Mouse (Mus musculus) monocyte, adult 2 months (primary cell): ENCODE results near the gene Nrg3.

Experiments
- DNase-seq, 2 experiments: peaks; one replicate each; pipeline ENCODE4 v3.0.0; 2022; ENCODE audit warnings: low spot score in 2 of 2, low read depth in 1 of 2

Nrg3 gene

DNA sequence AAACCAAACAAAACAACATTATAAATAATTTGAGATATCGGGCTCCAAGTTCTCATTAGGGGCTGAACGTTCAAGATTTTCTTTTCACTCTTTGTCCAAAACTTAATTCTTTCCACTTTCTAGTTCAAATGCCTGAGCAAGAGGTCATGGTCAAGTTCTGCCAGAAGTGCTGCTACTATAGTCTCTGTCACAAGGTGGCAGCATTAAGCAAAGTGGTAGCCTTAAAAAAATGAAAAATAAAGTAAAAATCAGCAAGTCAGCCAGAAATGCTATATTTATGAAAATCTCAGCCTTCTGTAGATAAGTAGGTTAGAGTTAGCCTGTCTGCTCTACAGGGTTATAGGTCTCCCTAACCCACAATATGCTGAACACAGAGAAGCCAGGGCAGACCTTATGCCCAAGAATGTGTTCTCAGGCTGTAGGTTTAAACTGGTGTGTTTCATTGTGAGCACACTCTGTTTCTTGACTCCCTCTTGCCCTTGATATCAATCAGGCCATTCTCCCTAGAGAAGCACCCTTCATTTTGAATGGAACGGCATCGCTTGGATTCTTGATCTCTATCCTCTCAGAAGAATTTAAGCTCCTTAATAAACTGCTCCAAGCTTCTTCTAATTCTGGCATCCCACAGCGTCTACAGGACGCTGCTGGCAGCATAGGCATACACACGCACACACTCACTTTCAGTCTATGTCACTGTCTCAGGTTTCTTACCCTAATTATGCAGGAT lies 480.9 kb downstream of the Nrg3 start:
- no peak for DNase-seq

DNA sequence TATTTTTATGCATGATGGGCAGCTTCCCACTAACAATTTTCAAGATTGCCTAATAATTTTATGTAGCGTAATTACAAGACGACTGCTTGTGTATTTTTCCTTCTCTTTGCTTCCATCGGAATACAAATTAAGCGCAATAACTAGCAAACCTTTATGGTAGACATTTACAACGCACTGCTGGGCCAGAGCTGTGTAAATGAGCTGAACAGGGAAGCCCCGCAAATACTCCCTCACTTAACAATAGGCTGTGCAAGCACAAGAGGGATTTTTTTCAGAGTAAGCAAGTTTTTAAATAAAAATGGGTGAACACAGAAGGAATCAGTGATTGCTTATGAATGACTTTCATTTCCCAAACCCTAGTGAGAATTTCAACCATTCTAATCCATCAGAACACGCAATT lies 513.5 kb downstream of the Nrg3 start:
- no peak for DNase-seq

DNA sequence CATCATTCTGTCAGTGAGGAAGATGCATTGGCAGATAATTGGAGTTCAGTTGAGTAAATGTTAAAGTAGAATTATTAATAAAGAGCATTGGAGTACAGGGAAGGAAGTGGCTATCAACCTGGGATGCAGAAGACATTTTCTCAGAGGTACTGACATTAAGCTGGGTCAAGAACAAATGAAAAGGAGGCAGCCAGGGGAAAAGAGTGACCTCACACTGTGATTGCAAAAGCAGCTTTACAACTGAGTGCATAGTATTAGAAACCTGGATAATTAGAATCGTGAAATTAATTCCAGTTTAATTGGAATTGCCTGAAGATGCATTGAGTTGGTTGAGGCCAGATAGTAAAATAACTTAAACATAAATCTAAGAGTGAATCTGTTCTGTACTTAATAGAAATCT lies 535.4 kb downstream of the Nrg3 start:
- DNase-seq, result no peak

DNA sequence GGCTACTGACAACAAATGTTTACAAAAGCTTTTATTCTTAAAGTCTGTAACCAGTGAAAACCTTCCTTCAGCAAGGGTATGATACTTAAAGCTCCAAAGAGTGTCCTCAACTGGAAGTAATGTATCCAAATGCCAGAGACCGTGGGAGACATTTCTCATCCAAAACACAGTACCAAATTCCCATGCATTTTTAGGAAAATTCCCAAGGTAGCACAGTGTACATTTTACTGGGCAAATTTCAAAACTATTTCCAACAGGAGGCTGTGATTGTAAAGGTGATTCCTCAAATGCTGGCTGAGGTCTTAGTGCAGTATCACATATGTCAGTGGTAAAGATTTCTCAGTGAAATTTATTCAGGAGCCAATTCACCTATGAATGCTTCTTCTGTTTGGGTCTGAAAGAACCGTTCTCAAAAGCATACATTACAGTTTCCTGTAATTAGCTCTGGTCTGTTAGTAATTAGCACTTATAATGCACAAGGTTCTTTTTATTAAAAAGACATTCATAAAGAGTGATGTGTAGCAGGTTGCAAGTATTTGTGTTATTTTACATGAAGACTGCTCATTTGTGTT lies 536.3 kb downstream of the Nrg3 start:
- no peak for DNase-seq

DNA sequence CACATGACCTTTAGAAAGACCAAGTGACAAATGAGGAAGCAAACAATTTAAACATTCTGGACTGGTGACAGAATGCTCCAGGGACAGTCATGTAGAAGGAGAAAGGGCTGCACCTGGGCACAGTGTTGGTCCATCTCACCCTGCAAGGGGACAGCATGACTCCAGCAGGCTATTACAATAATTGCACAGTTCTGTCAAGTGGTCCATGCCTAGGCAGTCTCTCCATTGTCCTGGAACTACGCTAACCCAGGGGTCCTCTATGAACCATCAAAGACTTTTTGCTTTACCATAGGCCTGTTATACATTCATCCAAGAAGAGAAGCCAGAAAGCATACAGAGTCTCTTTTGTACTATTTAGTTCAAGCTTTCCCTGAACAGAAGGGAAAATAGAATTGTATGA lies 549.2 kb downstream of the Nrg3 start:
- DNase-seq, result no peak

DNA sequence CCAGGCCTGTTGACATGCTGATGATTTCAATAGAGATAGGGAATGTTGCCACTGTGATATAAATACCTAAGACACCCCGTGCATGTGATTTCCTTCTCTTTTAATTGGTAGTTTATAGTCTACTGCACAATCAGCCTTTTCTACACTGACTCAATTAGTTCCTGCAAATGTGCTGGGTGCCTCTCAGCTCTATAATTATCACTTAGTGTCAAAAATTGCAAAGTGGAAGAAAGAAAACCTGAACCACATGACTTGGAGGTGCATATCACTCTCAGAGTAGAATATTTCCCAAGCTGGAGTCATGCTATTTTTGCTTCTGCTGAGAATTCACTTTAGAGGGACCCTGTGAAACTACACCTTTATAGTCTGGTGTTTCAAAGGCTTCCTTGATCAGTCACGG lies 552.1 kb downstream of the Nrg3 start:
- DNase-seq, result no peak

DNA sequence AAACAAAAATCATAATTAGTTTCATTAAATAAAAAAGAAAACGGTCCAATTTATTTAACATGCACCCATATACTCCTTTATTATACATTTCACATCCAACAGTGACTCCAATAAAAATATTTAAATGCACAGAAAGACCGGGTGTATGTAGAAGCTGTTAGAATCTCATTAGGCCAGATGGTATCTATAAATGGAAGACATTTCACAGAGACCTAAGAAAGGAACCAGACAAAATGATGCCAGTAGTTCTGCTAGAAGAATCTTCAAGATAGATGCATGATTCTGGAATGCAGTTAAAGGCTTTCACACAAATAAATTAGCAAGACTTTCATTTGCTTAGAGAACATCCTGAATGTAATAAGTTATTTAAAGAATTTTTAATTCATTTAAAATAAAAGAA lies 602.3 kb downstream of the Nrg3 start:
- no peak for DNase-seq

DNA sequence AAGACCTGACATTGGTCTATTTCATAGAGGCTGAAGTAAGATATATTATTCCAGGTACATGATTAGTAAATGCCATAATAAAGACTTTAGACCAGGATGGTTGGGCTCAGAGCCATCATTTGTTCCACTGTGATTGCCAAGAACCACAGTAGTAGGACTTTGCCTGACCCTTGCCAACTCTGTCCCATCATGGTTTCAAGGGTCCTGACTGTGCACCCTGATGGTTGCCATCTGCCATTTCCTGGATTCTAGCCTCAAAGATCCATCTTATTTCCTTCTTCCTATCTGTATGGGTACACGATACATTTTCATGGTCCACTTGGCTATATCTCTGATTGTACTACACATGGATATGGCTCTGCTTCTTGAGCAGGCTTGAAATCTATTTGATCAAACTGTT lies 625.3 kb downstream of the Nrg3 start:
- DNase-seq, result no peak

DNA sequence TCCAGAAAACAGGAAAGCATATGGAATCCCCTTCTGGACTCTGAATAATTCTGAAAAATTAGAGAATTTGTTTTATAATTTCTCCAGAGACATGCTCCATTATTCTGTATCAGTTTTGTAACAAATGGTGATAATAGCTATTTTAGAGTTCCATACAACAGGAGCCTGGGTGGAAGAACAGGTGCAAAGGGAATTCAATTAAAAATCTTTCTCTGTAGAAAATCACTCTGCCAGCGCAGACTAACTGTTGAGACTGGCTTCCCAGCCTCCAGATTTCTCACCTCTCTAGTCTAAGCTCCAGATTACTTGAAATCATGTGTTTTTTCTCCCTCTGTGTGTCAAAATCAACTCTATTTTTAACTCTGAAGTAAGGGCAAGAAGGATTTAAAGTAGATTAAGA lies 625.8 kb downstream of the Nrg3 start:
- no peak for DNase-seq

DNA sequence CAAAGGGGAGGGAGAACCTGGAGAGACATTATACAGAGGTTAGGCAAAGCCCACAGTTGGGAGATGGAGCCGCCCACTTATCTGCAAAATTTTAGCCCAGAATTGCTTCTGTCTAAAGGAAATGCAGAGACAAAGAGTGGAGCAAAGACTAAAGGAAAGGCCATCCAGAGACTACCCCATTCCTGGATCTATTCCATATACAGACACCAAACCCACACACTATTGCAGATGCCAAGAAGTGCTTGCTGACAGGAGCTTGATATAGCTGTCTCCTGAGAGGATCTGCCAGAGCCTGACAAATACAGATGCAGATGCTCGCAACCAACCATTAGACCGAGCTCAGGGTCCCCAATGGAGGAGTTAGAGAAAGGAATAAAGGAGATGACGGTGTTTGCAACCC lies 637.9 kb downstream of the Nrg3 start:
- DNase-seq, result no peak

DNA sequence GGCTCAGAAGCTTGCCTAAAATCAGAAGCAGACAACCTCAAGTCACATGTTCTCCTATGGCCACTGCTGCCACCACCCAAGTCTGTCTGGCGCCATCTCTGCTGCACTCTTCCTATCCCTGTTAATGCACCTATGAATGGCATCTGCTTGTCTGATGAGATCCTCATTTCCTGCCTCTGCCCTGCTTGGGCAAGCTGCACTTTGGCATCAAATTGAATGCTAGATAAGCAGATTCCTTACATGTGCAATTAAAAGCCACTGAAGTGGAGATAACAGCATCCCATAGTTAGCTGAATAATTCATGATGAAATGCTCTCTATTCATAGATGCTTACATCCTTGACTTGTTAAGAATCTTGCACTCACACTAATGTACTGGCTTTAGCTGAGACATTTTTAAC lies 648.0 kb downstream of the Nrg3 start:
- no peak for DNase-seq

DNA sequence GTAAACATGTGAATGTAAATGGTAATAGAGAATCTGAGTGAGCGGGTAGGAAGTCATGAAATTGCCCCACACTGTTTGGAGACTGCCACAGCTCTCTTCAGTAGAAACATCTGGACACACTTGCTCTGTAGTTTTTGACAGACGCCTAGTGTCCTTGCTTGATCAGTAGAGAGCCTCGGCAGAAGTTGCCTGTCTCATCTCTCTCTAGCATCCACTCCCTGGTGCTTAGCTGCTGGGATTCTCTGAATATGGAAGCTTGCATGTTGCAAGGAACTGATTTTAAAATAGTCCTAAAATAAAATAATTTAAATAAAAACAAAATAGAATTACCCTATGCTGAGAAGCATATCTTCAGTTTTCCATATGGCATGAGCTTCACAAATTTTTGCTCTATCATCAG lies 675.9 kb downstream of the Nrg3 start:
- DNase-seq, result no peak

DNA sequence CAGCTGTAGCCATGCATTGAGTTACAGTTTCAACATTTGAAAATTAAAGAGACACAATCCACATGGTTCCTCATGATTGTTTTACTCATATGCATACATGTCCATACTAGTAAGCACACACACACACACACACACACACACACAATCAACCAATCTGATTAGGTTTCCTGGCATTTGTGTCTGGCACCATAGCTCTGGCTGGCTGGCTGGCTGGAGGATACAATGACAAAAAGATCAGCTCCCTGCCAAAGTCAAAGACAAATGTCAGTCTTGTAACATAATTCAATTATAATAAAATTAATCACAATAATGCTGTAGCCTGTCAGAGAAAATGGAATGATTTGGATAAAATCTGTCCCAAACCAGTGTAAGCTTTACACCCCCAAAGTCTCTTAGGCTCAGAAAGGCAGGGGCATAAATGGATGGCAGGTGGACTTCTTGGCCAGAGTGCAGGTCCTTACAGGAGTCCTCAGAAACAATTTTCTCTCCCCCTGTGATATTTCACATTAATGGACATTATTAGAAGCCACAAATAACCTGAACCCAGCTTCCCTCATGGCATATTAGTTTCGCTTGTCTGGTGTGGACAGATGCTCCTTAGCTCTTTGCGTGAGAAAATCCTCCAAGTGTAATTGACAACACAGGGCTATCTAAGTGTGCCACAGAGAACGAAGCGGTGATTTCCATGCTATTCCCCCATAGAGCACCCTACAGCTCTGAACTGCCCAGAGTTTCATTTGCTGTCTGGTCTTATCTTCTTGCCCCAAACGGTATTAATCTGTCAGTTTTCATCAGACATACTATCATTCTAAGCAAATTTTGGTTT lies 697.4 kb downstream of the Nrg3 start:
- DNase-seq, result no peak

DNA sequence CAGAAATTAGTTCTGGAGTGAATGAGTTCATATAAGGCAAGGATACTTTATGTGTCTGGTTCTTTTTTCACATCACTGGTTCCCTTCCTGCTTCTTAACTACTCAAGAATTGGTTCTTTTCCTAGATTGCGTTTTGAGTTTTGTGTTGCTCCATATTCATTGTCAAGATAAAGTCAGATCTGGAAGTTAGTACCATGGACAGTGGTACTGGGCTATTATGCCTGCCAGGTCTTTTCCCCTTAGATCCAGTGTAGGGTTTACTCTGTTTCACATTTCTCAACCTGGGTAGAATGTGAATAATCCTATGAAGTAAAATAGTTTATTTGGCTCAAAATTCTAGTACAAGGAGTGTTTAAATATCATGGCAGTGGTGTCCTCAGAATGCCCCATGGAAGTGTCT lies 698.1 kb downstream of the Nrg3 start:
- DNase-seq, result no peak

DNA sequence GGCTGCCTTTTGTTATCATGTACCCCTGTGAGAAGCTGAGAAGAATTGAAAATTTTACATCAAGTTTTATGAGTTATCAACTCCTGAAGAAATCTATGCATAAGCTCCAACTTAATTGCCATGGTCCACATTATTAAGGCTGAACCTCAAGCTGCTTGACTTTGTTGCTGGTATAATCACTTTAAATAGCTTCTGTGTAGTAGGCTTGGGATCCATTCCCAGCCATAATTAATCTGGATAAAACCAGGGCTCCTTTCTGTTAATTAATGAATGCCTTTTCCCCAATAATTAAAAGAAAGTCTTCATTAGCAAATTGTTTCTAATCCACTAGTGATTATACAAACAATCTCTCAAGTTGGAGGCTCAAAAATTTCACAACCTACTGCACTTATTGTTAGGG lies 742.4 kb downstream of the Nrg3 start:
- DNase-seq, result no peak

DNA sequence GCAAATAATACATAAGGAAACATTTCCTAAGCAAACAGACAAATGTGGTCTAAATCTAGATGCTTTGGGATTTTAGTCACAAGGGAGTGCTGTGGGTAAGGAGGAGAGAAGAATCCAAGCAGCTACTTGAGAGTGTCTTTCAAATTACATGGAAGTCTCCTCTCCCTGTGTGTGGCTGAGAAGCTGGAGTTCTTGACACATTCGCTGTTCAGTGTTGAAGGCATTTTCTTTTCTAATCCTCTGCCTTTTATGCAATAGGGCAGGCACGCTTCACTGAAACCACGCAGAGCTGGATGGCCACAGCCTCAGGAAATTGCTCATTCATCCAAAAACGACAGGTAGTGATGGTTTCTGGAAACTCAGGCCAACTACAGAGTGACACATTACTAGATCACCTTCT lies 769.0 kb downstream of the Nrg3 start:
- DNase-seq, result no peak

DNA sequence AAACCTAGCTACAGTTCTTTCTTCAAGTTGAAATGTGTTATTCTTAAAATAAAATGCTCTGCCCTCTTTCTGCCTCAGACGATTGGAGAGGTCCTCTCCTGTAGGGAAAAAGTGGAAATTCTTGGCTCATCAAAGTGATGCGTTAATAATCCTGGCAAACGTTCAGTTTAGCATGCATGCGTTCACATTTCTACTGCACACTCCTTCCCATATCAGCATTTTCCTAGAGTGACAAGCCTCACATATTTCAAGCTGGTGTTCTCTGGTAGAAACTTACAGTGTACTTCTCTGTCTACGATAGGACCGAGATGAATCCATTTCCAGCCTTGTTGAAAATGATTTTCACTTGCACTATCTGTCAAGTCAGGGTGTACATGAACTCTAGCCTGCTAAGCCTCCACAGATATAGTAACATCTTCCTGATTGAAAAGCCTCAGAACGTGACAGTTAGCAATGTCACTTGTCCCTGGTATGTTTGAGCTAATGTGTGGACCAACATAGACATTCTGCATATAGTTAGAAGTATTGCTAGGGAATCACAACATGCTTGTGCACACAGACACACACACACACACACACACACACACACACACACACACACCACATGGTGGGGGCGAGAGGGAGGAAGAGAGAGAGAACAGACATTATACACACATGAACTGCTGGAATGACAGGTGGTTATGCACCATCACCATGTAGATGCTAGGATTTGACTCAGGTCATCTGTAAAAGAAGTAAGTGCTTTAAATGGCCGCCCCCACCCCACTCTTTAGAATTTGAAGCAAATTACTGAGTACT lies 770.1 kb downstream of the Nrg3 start:
- no peak for DNase-seq

DNA sequence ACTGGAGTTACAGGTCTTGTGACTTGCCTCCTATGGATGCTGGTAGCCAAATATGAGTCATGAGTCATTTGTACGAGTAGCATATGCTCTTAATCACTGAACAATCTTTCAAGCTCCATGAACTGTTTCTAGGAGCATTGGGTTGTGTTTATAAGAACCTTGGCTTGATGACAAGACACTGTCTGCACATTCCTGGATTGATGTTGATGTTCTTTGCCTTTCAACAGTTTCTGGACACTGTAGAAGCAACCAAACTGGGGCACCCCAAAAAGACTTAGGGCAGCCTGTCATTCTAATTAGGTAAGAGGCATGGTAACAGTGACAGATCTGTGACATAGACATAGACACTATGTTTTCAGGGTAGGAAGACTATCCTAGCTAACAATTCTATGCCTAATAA lies 771.5 kb downstream of the Nrg3 start:
- DNase-seq, result no peak

DNA sequence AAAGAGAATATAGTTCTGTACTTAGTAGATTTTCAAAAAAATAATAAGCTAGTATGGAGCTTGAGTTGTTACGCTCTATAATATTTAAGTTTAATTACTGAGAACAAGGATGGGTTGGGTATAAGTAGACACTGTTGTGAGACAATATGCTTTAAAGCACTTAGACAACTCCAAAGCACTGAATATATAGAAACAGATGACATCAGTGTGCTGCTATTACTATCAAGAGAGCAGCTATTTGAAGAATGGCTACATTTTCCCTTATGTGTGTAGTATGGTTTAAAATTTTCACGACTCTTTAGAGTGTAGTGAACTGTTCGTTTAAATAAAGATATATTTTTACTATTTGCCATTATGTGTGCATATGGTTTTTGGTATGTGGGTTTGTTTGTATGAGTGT lies 771.9 kb downstream of the Nrg3 start:
- no peak for DNase-seq

DNA sequence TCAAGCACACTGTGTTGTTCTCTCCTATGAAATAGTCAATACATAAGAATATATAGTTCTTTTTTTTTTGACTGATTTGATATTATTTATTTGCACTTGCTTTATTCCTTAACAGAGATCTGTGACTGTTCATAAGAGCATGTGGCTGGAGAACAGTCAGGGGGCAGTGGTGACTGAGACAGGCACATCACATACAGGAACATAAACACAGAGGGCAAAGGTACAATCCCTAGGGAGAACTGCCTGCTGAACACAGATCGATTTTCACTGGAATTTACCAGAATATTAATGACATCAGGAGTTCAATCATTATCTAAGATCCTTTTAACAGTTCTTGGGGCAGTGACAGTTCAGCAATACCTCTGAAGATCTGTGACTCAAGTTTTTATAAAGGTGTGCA lies 812.9 kb downstream of the Nrg3 start:
- DNase-seq, result no peak

DNA sequence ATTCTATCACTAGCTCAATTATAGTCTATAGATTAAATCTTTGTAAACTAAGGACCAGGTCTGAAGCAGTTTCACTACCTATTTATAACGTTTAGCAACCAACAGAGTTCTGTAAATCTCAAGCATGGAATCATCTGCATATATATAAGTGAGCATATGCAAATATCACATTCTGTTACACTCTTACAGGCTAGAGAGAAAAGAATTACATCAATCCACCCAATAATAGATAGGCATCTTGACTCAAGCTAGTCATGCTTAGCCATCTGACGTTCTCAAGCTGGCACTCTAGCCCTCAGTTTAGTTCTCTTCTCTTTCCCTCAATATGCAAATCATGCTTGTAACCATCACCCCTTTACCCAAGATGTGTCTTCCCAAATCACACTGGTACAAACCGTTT lies 835.8 kb downstream of the Nrg3 start:
- DNase-seq, result no peak

DNA sequence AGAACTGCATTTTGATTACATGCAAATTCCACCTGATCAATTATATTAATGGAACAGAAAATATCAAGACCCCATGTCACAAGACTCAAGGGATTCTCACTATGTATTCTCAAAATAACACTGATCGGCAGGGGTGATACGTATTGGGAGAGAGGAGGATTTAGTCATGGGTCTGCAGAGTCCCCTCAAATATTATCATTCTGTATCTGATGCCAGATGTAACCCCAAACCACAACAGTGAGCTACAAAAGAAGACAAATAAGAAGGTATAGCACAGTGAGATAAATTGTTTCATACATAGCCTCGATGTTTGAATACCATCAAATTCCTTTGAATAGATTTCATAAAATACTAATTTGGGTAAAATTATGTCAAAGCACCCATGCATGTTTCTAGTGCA lies 842.8 kb downstream of the Nrg3 start:
- no peak for DNase-seq
